Mouse (Mus musculus): ENCODE measurements around the gene Scube2. TPM values are rescaled to one million over a fixed set of nuclear protein-coding genes. Genes with fewer than 3 reads are reported as not detected.

Scube2 gene
- polyA plus RNA-seq (2012; rRNA removed): 0.58 and 1.4 TPM in 2 replicates

DNA sequence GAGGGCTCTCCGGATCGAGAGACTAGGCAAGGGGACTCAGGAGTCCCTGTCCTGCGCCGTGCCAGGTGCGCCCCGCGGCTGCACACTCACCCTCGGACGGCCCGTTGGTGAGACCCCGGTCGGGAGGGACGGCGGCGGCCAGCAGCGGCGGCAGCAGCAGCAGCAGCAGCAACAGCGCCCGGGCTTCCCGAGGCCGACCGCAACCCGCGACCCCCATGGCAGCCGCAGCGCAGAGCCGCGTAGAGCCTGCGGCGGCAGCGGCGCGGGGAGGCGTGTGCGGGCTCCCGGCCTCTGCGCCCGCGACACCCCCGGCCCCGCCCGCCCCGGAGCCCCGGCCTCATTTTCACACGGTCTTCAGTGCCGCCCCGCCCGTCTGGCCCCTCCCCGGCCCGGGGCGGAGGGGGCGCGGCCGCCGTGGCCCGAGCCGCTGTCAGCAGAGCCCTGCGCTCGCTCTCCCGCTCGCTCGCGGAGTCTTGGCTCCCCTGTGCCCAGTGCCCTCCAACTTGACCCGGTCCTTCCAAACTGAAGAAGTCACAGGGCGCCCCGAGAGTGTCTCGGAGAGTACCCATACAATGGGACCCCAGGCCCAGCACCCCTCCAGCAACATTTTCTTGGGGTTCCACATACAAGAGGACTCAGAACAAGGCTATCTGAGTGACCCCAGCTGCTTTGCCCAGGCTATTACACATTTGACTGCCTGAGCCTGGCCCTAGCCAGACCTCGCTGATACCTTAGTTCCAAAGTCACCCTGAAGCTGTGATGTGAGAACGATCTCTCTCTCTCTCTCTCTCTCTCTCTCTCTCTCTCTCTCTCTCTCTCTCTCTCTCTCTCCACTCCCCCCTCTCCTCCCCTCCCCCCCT lies at the start of gene Scube2:
TSS of gene Scube2 (minus strand) at position 310 of the 860 bp plus-strand sequence.

DNA sequence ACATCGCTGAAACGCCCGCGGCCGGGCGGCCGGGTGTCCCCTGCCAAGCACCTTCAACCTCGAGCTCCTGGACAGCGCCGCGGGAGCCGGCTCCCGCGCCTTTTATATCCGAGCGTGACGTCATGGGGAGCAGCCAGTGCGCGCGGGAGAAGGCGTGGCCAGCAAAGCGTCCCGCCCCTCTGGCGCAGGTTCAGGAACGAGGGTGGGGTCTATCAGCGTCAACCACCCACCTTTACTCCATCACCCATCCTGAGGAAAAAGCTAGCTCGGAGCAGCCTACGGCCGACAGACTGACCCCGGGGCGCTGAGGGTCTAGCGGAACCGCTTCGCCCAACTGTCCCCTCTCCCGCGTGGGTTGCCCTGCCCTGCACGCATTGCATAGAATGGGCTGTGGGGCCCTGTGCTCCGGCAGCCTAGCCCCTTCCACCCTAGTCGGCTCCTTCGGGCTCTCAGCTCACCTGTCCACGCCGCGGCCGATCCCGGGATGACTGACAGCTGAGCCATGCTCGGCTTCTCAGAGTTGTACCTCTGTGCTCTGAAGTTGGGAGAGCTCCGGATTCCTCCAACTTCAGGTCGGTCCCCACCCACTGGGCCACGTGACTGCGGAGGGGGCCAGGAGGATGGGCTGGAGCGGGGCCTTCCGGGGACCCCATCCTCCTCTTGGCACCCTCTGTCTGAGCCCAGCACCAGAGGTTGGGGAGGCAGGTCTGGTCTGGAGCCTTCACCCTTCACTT lies 83.8 kb downstream of the Scube2 start, which contains the start of gene Nrip3:
TSS of gene Nrip3 (minus strand) at position 556 of the 734 bp plus-strand sequence.

DNA sequence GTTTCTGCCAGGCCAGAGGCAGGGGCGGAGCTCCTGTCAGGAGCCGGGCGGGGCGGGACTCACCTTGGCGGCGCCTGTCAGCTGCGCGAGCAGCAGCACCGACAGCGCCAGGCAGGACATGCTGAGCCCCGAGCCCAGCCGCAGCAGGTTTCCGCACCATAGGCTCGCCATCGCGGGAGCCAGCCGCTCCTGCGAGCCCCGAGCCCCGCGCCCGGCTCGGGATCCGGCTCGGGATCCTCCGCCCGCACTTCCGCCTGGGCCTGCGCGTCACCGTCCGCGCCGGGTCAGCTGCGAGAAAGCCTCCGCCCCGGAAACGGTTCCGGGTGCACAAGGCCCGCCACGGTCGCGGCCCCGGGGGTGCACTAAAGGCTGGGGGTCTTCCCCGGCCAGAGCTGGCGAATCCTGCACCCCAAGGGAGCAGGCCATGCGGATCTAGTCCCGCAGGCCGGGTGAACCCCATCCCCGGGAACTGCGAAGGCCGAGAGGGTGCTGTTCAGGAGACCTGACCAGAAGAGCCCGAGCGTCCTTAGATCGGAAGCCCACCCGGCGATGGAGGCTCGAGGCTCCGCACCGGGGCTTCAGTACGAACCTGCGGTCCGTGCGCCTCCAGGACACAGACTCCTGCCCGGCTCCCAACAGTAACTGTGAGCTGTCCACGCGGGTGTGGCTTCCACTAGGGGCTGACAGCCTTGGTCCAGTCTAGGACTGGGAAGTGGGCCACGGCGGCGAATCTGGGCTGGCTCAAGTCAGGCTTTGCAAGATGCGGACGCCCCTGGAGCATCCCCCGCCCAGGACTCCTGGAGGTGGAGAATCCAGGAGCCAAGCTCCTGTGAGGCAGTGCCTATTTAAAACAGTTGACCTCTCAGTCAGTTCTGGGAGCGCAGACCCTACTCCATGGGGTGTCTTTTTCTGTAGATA lies 113.2 kb downstream of the Scube2 start, which contains the start of gene Tmem9b:
TSS of gene Tmem9b (minus strand) at position 868 of the 918 bp plus-strand sequence.

Other genes with a start within 250 kb of the Scube2 start
- gene St5, start 162.1 kb downstream of the Scube2 start, polyA plus RNA-seq (2012; rRNA removed): 19.5 and 30.9 TPM in 2 replicates
- 12.5 and 14.8 TPM in 2 replicates for gene Akip1, start 162.0 kb downstream of the Scube2 start, polyA plus RNA-seq (2012; rRNA removed)
- 0.24 and 0.47 TPM in 2 replicates for gene BC051019, start 141.8 kb downstream of the Scube2 start, polyA plus RNA-seq (2012; rRNA removed)
- gene Ascl3, start 134.0 kb downstream of the Scube2 start, polyA plus RNA-seq (2012; rRNA removed): 0.09 and 0.19 TPM in 2 replicates
- 59.1 and 59.7 TPM in 2 replicates for gene Tmem9b, start 112.8 kb downstream of the Scube2 start, polyA plus RNA-seq (2012; rRNA removed)
- 3.2 and 3.3 TPM in 2 replicates for gene Nrip3, start 83.7 kb downstream of the Scube2 start, polyA plus RNA-seq (2012; rRNA removed)
- gene Dennd5a, start 94.8 kb upstream of the Scube2 start, polyA plus RNA-seq (2012; rRNA removed): 121 and 134 TPM in 2 replicates
- gene Tmem41b, start 121.2 kb upstream of the Scube2 start, polyA plus RNA-seq (2012; rRNA removed): 43.3 and 46.8 TPM in 2 replicates
- 50.1 and 57.8 TPM in 2 replicates for gene Ipo7, start 152.6 kb upstream of the Scube2 start, polyA plus RNA-seq (2012; rRNA removed)
- 22.7 and 23.2 TPM in 2 replicates for gene Zfp143, start 195.5 kb upstream of the Scube2 start, polyA plus RNA-seq (2012; rRNA removed)

All from central nervous system, embryonic 14 days (tissue).